Mouse (Mus musculus) bone marrow macrophage, adult 2 months (primary cell): Measurements from ENCODE around the gene Trim63.
"Not testable (repeated sequence)": the region's sequence is repeated elsewhere in the genome, so short reads cannot be mapped to it uniquely, and the experiment has no call there.

Source experiments
- CTCF ChIP-seq: IDR thresholded peaks from 2 replicates; pipeline ENCODE4 v1.5.1; 2012; ENCODE audit warnings: low read depth, mild to moderate bottlenecking, low read length, moderate library complexity
- POLR2A ChIP-seq: IDR thresholded peaks from 2 replicates; pipeline ENCODE4 v1.6.1; 2012; ENCODE audit warnings: mild to moderate bottlenecking, low read depth, low read length, borderline replicate concordance

- not testable (repeated sequence) for TF ChIP-seq CTCF, POLR2A
Measured at GRCm38 (mm10) chr4:134296096-134296495, 18.8 kb upstream of the Trim63 start.
